Mouse (Mus musculus) layer of hippocampus, adult 11-12 months (tissue): ENCODE data around the gene Carmil2.

Experiments
- DNase-seq: peaks from one replicate; pipeline ENCODE4 v3.0.0; 2022; ENCODE audit warnings: low spot score

The Carmil2 gene

DNA sequence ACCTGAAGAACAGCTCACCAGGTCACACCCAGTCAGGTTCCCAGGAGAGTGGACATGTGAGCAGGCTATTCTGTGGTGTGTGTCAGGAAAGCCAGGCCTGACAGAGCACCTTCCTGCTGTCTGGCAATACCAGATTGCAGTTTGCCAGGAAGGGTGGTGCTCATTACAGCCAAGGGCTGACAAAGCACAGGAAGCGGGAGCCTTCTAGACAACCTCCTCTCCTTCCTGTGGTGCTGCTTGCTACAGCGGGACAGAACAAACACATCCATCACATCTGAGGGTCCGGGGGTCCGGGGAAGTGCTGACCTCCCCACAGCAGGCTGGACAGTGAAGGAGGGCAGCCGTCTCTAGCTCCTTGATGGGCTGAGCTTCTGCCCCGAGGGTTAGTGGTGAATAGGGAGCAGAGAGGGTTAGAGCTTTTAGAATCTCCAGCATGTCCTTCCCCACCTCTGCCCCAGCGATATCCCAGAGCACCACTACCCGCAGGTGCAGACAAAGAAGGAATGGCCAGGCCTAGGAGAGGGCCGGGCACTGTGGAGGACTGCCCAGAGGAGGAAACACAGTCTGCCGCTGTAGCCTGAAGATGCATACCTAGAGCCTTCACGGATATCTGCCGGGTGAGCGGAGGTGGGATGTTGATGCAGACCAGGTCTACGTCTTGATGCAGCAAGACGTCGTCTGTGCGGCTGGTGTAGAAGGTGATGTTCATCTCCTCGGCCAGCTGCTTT, 41.5 kb downstream of the Carmil2 start:
- no peak for DNase-seq

DNA sequence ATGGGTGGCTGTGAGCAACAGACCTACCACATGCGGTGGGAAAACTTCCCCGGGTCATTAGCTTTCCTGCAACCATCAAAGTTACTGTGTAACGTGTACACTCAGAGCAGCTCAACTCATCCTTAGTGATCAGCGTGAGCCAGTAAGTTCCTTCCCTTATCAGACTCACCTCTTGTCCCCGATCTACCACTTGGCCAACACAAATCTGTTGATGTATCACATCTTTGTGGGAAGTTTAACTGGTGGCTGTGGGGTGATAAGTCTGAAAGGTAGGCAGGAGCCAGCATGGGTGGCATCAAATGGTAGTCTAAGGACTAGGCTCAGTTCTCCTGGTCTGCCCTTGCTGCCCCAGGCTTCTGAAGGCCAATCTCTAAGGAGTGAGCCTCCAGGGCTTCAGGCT, 46.1 kb downstream of the Carmil2 start:
- no peak for DNase-seq

DNA sequence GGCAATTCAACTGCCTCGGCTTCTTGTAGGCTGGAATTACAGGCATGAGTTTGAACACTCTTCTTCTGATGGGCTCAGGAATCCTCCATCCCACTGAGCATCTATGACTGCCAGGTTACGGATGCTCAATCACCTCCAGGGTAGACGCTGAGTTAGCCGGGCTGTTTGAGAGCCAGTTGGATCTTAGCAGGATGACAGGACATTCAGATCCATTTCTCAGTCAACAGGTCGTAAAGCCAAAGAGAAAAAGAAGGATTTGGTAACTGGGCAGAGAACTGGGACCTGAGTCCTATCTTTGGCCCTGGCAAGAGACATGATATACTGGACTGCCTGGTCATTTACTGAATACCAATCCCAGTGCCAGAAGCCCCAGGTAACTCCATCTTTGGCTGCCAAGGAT, 53.1 kb downstream of the Carmil2 start:
- no peak for DNase-seq

DNA sequence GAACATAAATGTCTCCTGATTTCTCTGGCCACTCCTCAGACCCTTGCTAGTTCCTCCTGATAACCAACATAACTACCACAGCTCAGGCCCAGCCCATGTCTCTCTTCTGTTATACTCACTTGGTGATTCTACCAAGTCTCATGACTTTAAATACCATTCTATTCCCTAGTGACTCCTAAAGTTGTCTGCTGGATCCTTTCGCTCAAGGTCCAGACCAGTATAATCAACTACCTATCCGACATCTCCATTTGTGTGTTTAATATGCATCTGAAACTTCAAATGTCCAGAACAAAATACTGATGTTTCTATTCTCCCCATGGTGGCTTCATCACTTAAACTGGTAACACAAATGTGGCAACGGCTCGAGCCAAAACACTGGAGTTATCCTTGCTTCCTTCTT, 57.2 kb downstream of the Carmil2 start:
- no peak for DNase-seq
